Mouse (Mus musculus) megakaryocyte, embryonic 14.5 days (primary cell): Measurements from ENCODE around the gene Tbx18.

Experiments
- FLI1 ChIP-seq: IDR thresholded peaks from 2 replicates; pipeline ENCODE4 v1.6.1; 2012; ENCODE audit warnings: low read length, inconsistent platforms, mixed read lengths
- GATA1 ChIP-seq: IDR thresholded peaks from 3 replicates; pipeline ENCODE4 v1.6.1; 2012; ENCODE audit warnings: mixed read lengths, low read length, inconsistent platforms, borderline replicate concordance

DNA sequence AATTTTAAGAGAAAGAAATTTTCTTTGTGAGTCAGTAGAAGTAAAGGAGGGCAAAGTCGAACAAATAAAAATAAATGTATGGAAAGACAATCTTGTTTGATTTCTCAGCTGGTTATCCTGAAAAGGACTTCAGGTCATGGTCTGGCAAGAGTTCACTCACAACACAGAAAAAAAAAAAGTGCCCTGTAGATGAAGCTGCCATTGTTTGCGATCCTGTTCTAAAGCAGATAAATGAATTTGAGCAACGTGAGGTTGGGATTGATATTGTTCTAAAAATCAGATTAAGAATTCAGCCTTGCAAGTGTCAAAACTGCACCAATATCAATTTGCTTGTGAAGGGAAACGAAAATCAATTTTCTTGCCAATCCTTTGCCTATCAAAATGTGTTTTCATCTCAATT, 6.2 kb upstream of the Tbx18 start:
- TF ChIP-seq GATA1 (no peak), FLI1 (no peak)
